10 mouse cellular contexts compared by ENCODE assay signal in the genomic region with DNA sequence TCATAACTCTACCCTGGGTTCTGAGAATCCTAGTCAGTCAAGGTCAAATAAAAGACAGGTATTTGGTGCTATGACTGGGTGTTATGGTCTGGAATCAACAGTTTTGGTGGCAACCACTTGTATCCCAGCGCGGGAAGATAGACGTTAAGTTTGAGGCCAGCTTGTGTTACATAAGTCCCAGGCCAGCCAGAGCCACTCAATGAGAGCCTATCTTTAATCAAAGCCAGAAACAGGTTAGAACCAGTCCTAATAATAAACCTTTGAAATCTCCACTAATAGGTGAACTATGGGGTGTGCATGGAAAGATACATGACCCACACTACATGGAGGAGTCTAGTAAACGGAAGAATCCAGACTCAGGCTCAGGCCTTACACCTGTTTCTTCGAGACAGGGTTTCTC. TPM values are rescaled to one million over a fixed set of nuclear protein-coding genes. Genes with fewer than 3 reads are reported as not detected.
DNase-seq lines count a peak whose midpoint lies in the region; ATAC-seq and TF ChIP-seq lines count a peak whose summit lies in the region.
"Had no signal": no experiment of that assay in that cellular context is flagged by ENCODE, and none has a peak within 500 bp of the region (broad histone marks: within the 10 kb centered on the region; RNA-seq: fewer than 3 reads in every experiment).

No protein-coding gene starts in this region.

- peak overlapping the region; percentile 51 for H3K4me3 ChIP-seq in heart, adult 2 months
- H3K4me3 ChIP-seq in E14TG2a.4 (replicated peaks; ENCODE audit: low read length), result peak overlapping the region; percentile 73
- H3K4me3 ChIP-seq in forebrain, embryonic 16.5 days (replicated peaks; ENCODE audit: low read length), result peak overlapping the region; percentile 48
- peak overlapping the region in 1 of 2 experiments; percentile 50; a peak in 2 of 4 replicates for H3K4me3 ChIP-seq in liver, embryonic 14.5 days (ENCODE audit: insufficient read depth in 1 of 2, low read depth in 2 of 2, low read length in 2 of 2)

- no peak for TF ChIP-seq EP300 in heart, adult 2 months (IDR thresholded peaks at IDR 0.05; ENCODE audit: insufficient read depth, low read depth, low read length)
- no peak for TF ChIP-seq EP300 in liver, embryonic 14.5 days (IDR thresholded peaks at IDR 0.05; ENCODE audit: low read depth)

- H3K79me2 ChIP-seq in heart, adult 2 months (replicated peaks; ENCODE audit: control insufficient read depth, insufficient read depth, low read length), result no peaks in the 10 kb centered on the region

- no peak for DNase-seq in heart, adult 2 months
- no peak for DNase-seq in heart, postnatal 4 days
- no peak for DNase-seq in liver, embryonic 14.5 days (ENCODE audit: low read depth in 3 of 3, low spot score in 3 of 3)
- DNase-seq in layer of hippocampus, adult 8-10 months (ENCODE audit: low spot score in 2 of 2), result no peak
- no peak for DNase-seq in left cerebral cortex, postnatal 25 days (ENCODE audit: low spot score in 2 of 2)
- DNase-seq in kidney, postnatal 25 days, result no peak

- no peaks in the 10 kb centered on the region for H3K36me3 ChIP-seq in heart, adult 2 months (ENCODE audit: control insufficient read depth, insufficient read depth, low read length)
- peaks cover 32% of the 10 kb centered on the region for H3K36me3 ChIP-seq in E14TG2a.4 (ENCODE audit: insufficient read depth, low read length)
- H3K36me3 ChIP-seq in forebrain, embryonic 16.5 days (ENCODE audit: control insufficient read depth, insufficient read depth), result no peaks in the 10 kb centered on the region; the same call in 1 of the 2 replicates
- H3K36me3 ChIP-seq in liver, embryonic 14.5 days (replicated peaks; ENCODE audit: control insufficient read depth, insufficient read depth, low read depth), result peaks cover 9% of the 10 kb centered on the region

- H3K4me1 ChIP-seq in heart, adult 2 months (ENCODE audit: control insufficient read depth, insufficient read depth, low read length), result no peaks in the 10 kb centered on the region; the same call in 1 of the 2 replicates
- H3K4me1 ChIP-seq in E14TG2a.4 (replicated peaks; ENCODE audit: low read depth, low read length), result peaks cover 31% of the 10 kb centered on the region
- H3K4me1 ChIP-seq in forebrain, embryonic 16.5 days (replicated peaks; ENCODE audit: control insufficient read depth, insufficient read depth, low read length), result peaks cover 10% of the 10 kb centered on the region
- peaks cover 3 to 16% of the 10 kb centered on the region in 2 experiments; a peak in 3 of 4 replicates for H3K4me1 ChIP-seq in liver, embryonic 14.5 days (replicated peaks; ENCODE audit: control insufficient read depth in 2 of 2, insufficient read depth in 2 of 2, low read length in 1 of 2)

- intact Hi-C loops in heart, adult 2 months (cut with DNase I), result no loop called here
- intact Hi-C loops in left cerebral cortex, postnatal 25 days (cut with DNase I), result no loop called here

- no peak overlapping the region for H3K9ac ChIP-seq in heart, adult 2 months (ENCODE audit: low read depth, low read length)
- H3K9ac ChIP-seq in forebrain, embryonic 16.5 days (replicated peaks; ENCODE audit: low read depth, low read length), result peak overlapping the region; percentile 47; the same call in 1 of the 2 replicates
- H3K9ac ChIP-seq in liver, embryonic 14.5 days (replicated peaks), result no peak overlapping the region

- no peak for TF ChIP-seq POLR2A in heart, adult 2 months (IDR thresholded peaks at IDR 0.05; ENCODE audit: insufficient read depth, low read depth, low read length)

- no peaks in the 10 kb centered on the region for H3K27me3 ChIP-seq in heart, adult 2 months (ENCODE audit: control insufficient read depth, insufficient read depth, low read length)
- H3K27me3 ChIP-seq in E14TG2a.4 (ENCODE audit: insufficient read depth, low read length), result no peaks in the 10 kb centered on the region
- H3K27me3 ChIP-seq in forebrain, embryonic 16.5 days (replicated peaks; ENCODE audit: control insufficient read depth, insufficient read depth, low read length), result no peaks in the 10 kb centered on the region
- no peaks in the 10 kb centered on the region for H3K27me3 ChIP-seq in liver, embryonic 14.5 days (ENCODE audit: control insufficient read depth, insufficient read depth, low read length)
- H3K27me3 ChIP-seq: megakaryocyte, embryonic 14.5 days had no signal

- ATAC-seq in forebrain, embryonic 16.5 days, result peak; percentile 5; the same call in 1 of the 2 replicates
- peak; percentile 26; the same call in 1 of the 2 replicates for ATAC-seq in liver, embryonic 14.5 days (ENCODE audit: insufficient read depth)

- H3K9me3 ChIP-seq in E14TG2a.4 (ENCODE audit: low read length), result no peaks in the 10 kb centered on the region
- H3K9me3 ChIP-seq in forebrain, embryonic 16.5 days (ENCODE audit: control insufficient read depth, low read length), result no peaks in the 10 kb centered on the region
- no peaks in the 10 kb centered on the region for H3K9me3 ChIP-seq in liver, embryonic 14.5 days (ENCODE audit: control insufficient read depth, low read length)
- H3K9me3 ChIP-seq: megakaryocyte, embryonic 14.5 days had no signal

- H3K4me2 ChIP-seq in forebrain, embryonic 16.5 days (ENCODE audit: low read length), result peak overlapping the region; percentile 86
- peak overlapping the region; percentile 82 for H3K4me2 ChIP-seq in liver, embryonic 14.5 days (ENCODE audit: low read depth)

- TF ChIP-seq CTCF in heart, adult 2 months (IDR thresholded peaks at IDR 0.05), result no peak
- no peak for TF ChIP-seq CTCF in E14TG2a.4 (conservative IDR thresholded peaks at IDR 0.05; ENCODE audit: low read length)
- TF ChIP-seq CTCF in liver, embryonic 14.5 days (IDR thresholded peaks at IDR 0.05; ENCODE audit: low read depth), result no peak

- WGBS in heart, adult 2 months, result 62% methylated on average over 5 of the region's 5 CpGs
- WGBS in forebrain, embryonic 16.5 days, result 67% methylated on average over 5 of the region's 5 CpGs
- 66% methylated on average over 5 of the region's 5 CpGs for WGBS in liver, embryonic 14.5 days (ENCODE audit: insufficient replicate concordance)

- H3K27ac ChIP-seq in heart, adult 2 months, result no peak overlapping the region
- peak overlapping the region; percentile 14; the same call in 1 of the 2 replicates for H3K27ac ChIP-seq in forebrain, embryonic 16.5 days (ENCODE audit: low read length)
- no peak overlapping the region for H3K27ac ChIP-seq in liver, embryonic 14.5 days

RNA-seq across cellular contexts. Expression of a gene that starts 0.5 kb away (rescaled TPM):
- total RNA-seq in heart, adult 2 months (2021), result under 1 TPM; 0.16 to 0.26 TPM
- polyA plus RNA-seq in heart, adult 2 months (2012; rRNA removed), result 0.06 and 0.14 TPM in 2 replicates
- total RNA-seq in heart, postnatal 4 days (2021), result under 1 TPM; 0.88 to 0.90 TPM
- 1.4 and 1.8 TPM in 2 replicates for polyA plus RNA-seq in forebrain, embryonic 16.5 days (2015; fragmentation: Nextera tagmentation; extraction: Ambion mirVana)
- polyA plus RNA-seq in liver, embryonic 14.5 days (2012; rRNA removed), result 0.09 and 0.11 TPM in 2 replicates
- polyA plus RNA-seq in liver, embryonic 14.5 days (2014; fragmentation: Nextera tagmentation; extraction: Ambion mirVana), result 0.06 TPM in 1 of 2 replicates, not detected in the other
- 1 to 10 TPM; 4.3 to 5.7 (median 5.4) TPM for total RNA-seq in layer of hippocampus, adult 8-10 months (2022)
- total RNA-seq in left cerebral cortex, postnatal 25 days (2021), result 1 to 10 TPM; 3.6 to 4.5 TPM
- polyA plus RNA-seq: C2C12 had no signal

RNA-seq across cellular contexts. Expression of a gene that starts 14.4 kb away (rescaled TPM):
- total RNA-seq in heart, adult 2 months (2021), result 1 to 10 TPM in 1 of 2 experiments, under 1 TPM in 1; 0.93 to 1.5 TPM
- polyA plus RNA-seq in heart, adult 2 months (2012; rRNA removed), result 1.2 and 1.5 TPM in 2 replicates
- total RNA-seq in heart, postnatal 4 days (2021), result 1 to 10 TPM; 3.4 to 3.8 TPM
- polyA plus RNA-seq in forebrain, embryonic 16.5 days (2015; fragmentation: Nextera tagmentation; extraction: Ambion mirVana), result 14.4 and 16.9 TPM in 2 replicates
- polyA plus RNA-seq in liver, embryonic 14.5 days (2012; rRNA removed), result 3.8 and 6.4 TPM in 2 replicates
- polyA plus RNA-seq in liver, embryonic 14.5 days (2014; fragmentation: Nextera tagmentation; extraction: Ambion mirVana), result 5.8 and 9.3 TPM in 2 replicates
- total RNA-seq in layer of hippocampus, adult 8-10 months (2022), result 1 to 10 TPM; 5.7 to 7.3 (median 6.6) TPM
- total RNA-seq in left cerebral cortex, postnatal 25 days (2021), result 1 to 10 TPM; 8.1 to 9.1 TPM

RNA-seq across cellular contexts. Expression of a gene that starts 14.5 kb away (rescaled TPM):
- 1 to 10 TPM; 6.6 to 7.3 TPM for total RNA-seq in heart, adult 2 months (2021)
- 12.8 and 15.2 TPM in 2 replicates for polyA plus RNA-seq in heart, adult 2 months (2012; rRNA removed)
- total RNA-seq in heart, postnatal 4 days (2021), result 10 to 100 TPM; 16.3 to 17.6 TPM
- 30.8 and 32.7 TPM in 2 replicates for polyA plus RNA-seq in forebrain, embryonic 16.5 days (2015; fragmentation: Nextera tagmentation; extraction: Ambion mirVana)
- polyA plus RNA-seq in liver, embryonic 14.5 days (2012; rRNA removed), result 1.6 and 1.7 TPM in 2 replicates
- polyA plus RNA-seq in liver, embryonic 14.5 days (2014; fragmentation: Nextera tagmentation; extraction: Ambion mirVana), result 1.9 TPM in 2 replicates
- total RNA-seq in layer of hippocampus, adult 8-10 months (2022), result 10 to 100 TPM; 26.3 to 37.8 (median 30.0) TPM
- 10 to 100 TPM; 30.0 to 30.9 TPM for total RNA-seq in left cerebral cortex, postnatal 25 days (2021)

RNA-seq across cellular contexts. Expression of a gene that starts 30.2 kb away (rescaled TPM):
- 100 to 1,000 TPM; 579 to 679 TPM for total RNA-seq in heart, adult 2 months (2021)
- polyA plus RNA-seq in heart, adult 2 months (2012; rRNA removed), result 328 and 413 TPM in 2 replicates
- 1,000 to 10,000 TPM; 1,006 to 1,007 TPM for total RNA-seq in heart, postnatal 4 days (2021)
- 1,104 and 1,269 TPM in 2 replicates for polyA plus RNA-seq in forebrain, embryonic 16.5 days (2015; fragmentation: Nextera tagmentation; extraction: Ambion mirVana)
- polyA plus RNA-seq in liver, embryonic 14.5 days (2012; rRNA removed), result 986 and 1,878 TPM in 2 replicates
- 1,452 and 1,510 TPM in 2 replicates for polyA plus RNA-seq in liver, embryonic 14.5 days (2014; fragmentation: Nextera tagmentation; extraction: Ambion mirVana)
- total RNA-seq in layer of hippocampus, adult 8-10 months (2022), result 100 to 1,000 TPM; 486 to 663 (median 564) TPM
- 100 to 1,000 TPM; 443 to 458 TPM for total RNA-seq in left cerebral cortex, postnatal 25 days (2021)
